Mouse (Mus musculus) heart, adult 2 months (tissue): ENCODE measurements around the gene Gcnt2.

Experiments used
- CTCF ChIP-seq: fragments of 200-600 bp; IDR thresholded peaks from 2 replicates; pipeline ENCODE4 v1.8.1; 2022; ENCODE audit warnings: antibody characterized with exemption, mild to moderate bottlenecking, moderate library complexity
- POLR2A ChIP-seq: fragments of 200-500 bp; IDR thresholded peaks from 2 replicates; pipeline ENCODE4 v1.6.1; 2011; ENCODE audit warnings: mild to moderate bottlenecking, low read depth, low read length, control low read depth; ENCODE audit not compliant: insufficient read depth

DNA sequence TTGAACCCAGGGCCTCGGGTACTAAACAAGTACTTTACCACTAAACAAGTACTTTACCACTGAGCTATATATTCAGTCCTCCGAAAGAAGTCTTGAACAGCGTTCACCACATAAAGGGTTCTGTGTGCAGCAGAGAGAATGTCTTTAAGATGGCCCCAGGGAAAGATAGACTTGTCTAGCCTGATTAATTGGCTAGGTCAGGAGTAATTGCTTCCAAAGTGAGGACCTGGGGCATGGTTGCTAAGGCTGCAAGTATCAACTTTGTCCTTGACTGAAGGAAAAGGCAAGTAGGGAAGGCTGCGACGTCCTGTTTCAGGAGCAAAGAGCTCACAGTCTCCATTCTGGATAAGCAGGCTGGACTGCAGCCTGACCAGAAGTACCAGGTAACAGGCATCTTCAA, 25.3 kb downstream of the Gcnt2 start:
- no peak for TF ChIP-seq CTCF
- no peak for TF ChIP-seq POLR2A
